Mouse (Mus musculus) retina, adult 2 months (tissue): ENCODE data around the gene Arl1.
"Not testable (repeated sequence)": the region's sequence is repeated elsewhere in the genome, so short reads cannot be mapped to it uniquely, and the experiment has no call there.

Experiments
- DNase-seq: peaks from one replicate; pipeline ENCODE4 v3.0.0-alpha.2; 2012; ENCODE audit warnings: low read depth, low spot score

Arl1 gene

GRCm38 (mm10) chr10:88761524-88762212, 31.0 kb downstream of the Arl1 start:
- no peak for DNase-seq

GRCm38 (mm10) chr10:88765431-88766142, 34.9 kb downstream of the Arl1 start:
- DNase-seq = no peak

GRCm38 (mm10) chr10:88768961-88769360, 38.3 kb downstream of the Arl1 start:
- DNase-seq = no peak

- no peak for DNase-seq
Observed at GRCm38 (mm10) chr10:88769676-88770075, 39.0 kb downstream of the Arl1 start.

- not testable (repeated sequence) for DNase-seq
Observed at GRCm38 (mm10) chr10:88772965-88773364, 42.3 kb downstream of the Arl1 start.

- no peak for DNase-seq
Observed at GRCm38 (mm10) chr10:88776206-88776605, 45.5 kb downstream of the Arl1 start.

- no peak for DNase-seq
Observed at GRCm38 (mm10) chr10:88780716-88781115, 50.1 kb downstream of the Arl1 start.

GRCm38 (mm10) chr10:88783135-88783534, 52.5 kb downstream of the Arl1 start:
- DNase-seq = not testable (repeated sequence)

- DNase-seq = no peak
Observed at GRCm38 (mm10) chr10:88783941-88784340, 53.3 kb downstream of the Arl1 start.

- no peak for DNase-seq
Observed at GRCm38 (mm10) chr10:88784513-88784931, 53.9 kb downstream of the Arl1 start.

GRCm38 (mm10) chr10:88793671-88794070, 63.0 kb downstream of the Arl1 start:
- no peak for DNase-seq
